Mouse (Mus musculus) spleen, adult 2 months (tissue): ENCODE results near the gene Gm28998.
"Not testable (repeated sequence)": the region's sequence is repeated elsewhere in the genome, so short reads cannot be mapped to it uniquely, and the experiment has no call there.

Experiments
- CTCF ChIP-seq: fragments of 200-500 bp; IDR thresholded peaks from 2 replicates; pipeline ENCODE4 v1.5.1; 2011; ENCODE audit warnings: mild to moderate bottlenecking, inconsistent platforms; ENCODE audit not compliant: insufficient read depth, insufficient read length, insufficient replicate concordance; ENCODE audit errors: extremely low read depth
- POLR2A ChIP-seq: fragments of 200-500 bp; IDR thresholded peaks from 2 replicates; pipeline ENCODE4 v1.6.1; 2011; ENCODE audit warnings: low read depth, low read length, inconsistent platforms

DNA sequence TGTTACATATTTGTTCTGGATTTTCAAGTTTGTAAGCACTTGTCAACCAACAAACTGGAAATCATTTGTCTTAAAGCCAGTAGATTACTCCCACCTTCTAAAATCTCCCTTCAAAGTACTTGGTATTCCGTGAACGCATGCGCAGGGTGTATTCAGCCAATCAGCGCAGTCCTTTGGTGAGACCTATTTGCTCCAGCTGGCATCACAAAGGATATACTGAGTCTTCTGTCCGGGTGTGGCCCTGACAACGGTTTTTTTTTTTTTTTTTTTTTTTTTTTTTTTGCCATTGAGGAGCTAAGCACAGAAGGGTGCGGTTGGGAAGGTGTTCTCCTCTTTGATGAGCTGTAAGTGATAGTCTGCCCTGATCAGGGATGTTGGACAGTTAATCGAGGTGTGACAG, at the start of gene Gm28998:
- TF ChIP-seq POLR2A, CTCF: not testable (repeated sequence)
